Mouse (Mus musculus) adrenal gland, adult 2 months (tissue): ENCODE results near the gene Slamf8. TPM values are rescaled to one million over a fixed set of nuclear protein-coding genes. Genes with fewer than 3 reads are reported as not detected.
A peak's percentile ranks its signal among the peaks of the same experiment; 100 is the strongest.

ENCODE experiments used
- DNase-seq: peaks from one replicate; pipeline ENCODE4 v3.0.0; 2021
- long read RNA-seq: library from polyadenylated mRNA; stranded (forward); transcript quantifications from one replicate; pipeline ENCODE4 v2.0.0, GENCODE M21; 2021
- polyA plus RNA-seq: library from polyadenylated mRNA; depleted of rRNA; stranded (reverse); fragments of >200 nt; gene quantifications from 2 replicates; pipeline ENCODE4 v1.2.3, GENCODE M21; 2012; rRNA removed
- total RNA-seq, 2 experiments: library from RNA; stranded (reverse); gene quantifications; 2 replicates each; pipeline ENCODE4 v1.2.3; 2021

Gene Slamf8
- total RNA-seq (1 to 10 TPM in 1 of 2 experiments, under 1 TPM in 1; 0.49 to 1.1 TPM), polyA plus RNA-seq (0.98 and 1.1 TPM in 2 replicates)
- long read RNA-seq, partial matches to known transcripts, result 0 of 1 reads
- long read RNA-seq, other reads (novel, unspliced or antisense), result 0 of 1 reads

GRCm38 (mm10) chr1:172590385-172590784 is at the start of gene Slamf8:
Gene Slamf8, minus strand, starts transcription at chr1:172590568.
- peak; percentile 25 for DNase-seq

DNA sequence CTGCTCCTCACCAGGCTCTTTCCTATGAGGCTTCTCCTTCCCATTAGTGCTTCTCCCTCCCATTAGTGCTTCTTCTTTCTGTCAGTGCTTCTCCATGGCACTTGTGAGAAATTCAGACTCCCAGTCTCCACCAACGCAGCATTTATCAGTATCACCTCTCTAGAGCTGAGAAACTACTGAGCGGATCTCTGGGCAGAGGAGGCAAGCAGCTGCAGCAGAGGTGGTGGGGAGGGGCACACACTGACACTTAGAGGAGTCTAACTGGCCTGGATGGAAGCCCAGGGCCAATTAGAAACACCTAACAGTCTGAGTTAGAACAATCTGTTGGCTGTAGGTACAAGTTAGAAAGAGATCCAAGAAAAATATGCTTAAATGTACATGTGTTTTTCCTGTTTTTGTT is 48.4 kb upstream of the Slamf8 start:
- no peak for DNase-seq

- DNase-seq, result no peak
These were observed 47.4 kb upstream of the Slamf8 start for GRCm38 (mm10) chr1:172637801-172638200.

GRCm38 (mm10) chr1:172636266-172636665 is 45.9 kb upstream of the Slamf8 start:
- DNase-seq, result no peak

- no peak for DNase-seq
These were observed 44.9 kb upstream of the Slamf8 start for GRCm38 (mm10) chr1:172635258-172635657.

GRCm38 (mm10) chr1:172634136-172634535 is 43.8 kb upstream of the Slamf8 start:
- no peak for DNase-seq

- peak; percentile 98 for DNase-seq
These were observed 42.3 kb upstream of the Slamf8 start, which contains the start of gene Dusp23 for GRCm38 (mm10) chr1:172632451-172633326. Gene Dusp23, minus strand, starts transcription at chr1:172632962.

- no peak for DNase-seq
These were observed 41.4 kb upstream of the Slamf8 start for GRCm38 (mm10) chr1:172631721-172632120.

- DNase-seq, result no peak
These were observed 39.5 kb upstream of the Slamf8 start for GRCm38 (mm10) chr1:172629831-172630230.

DNA sequence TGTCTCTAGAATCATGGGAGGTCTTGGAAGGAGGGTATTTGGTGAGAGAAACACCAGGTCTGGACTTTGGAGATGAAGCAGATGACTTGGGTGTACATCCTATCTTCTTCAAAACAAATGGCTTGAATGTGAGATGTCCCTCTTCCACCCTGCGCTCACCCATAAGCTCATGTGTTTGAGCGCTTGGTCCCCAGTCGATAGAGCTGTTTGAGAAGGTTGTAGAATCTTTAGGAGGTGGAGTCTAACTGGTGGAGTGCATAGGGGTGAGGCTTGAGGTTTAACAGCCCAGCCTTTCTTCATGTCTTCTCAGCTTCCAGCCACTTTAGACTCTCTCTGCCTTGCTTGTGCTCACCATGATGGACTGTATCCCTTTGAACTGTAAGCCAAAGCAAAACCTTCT is 35.9 kb upstream of the Slamf8 start:
- DNase-seq, result no peak

- no peak for DNase-seq
These were observed 33.7 kb upstream of the Slamf8 start for GRCm38 (mm10) chr1:172624081-172624480.

DNA sequence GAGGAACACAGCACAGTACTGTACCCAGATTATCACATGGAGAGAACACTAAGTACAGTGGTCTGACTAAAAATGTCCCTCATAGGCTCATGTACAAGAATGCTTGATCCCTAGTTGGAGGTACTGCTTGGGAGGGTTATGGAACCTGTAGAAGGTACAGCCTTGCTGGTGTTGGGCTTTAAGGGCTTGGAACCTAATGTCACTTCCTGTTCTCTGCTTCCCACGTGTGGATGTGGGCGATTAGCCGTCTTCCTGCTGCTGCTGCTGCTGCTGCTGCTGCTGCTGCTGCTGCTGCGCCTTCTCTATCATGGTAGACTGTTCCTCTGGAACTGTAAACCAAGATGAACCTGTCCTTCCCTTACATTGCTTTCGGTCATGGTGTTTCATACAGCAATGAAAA is 33.2 kb upstream of the Slamf8 start:
- no peak for DNase-seq

GRCm38 (mm10) chr1:172619235-172619634 is 28.9 kb upstream of the Slamf8 start:
- DNase-seq, result peak; percentile 73

- DNase-seq, result no peak
These were observed 27.8 kb upstream of the Slamf8 start for GRCm38 (mm10) chr1:172618141-172618540.

DNA sequence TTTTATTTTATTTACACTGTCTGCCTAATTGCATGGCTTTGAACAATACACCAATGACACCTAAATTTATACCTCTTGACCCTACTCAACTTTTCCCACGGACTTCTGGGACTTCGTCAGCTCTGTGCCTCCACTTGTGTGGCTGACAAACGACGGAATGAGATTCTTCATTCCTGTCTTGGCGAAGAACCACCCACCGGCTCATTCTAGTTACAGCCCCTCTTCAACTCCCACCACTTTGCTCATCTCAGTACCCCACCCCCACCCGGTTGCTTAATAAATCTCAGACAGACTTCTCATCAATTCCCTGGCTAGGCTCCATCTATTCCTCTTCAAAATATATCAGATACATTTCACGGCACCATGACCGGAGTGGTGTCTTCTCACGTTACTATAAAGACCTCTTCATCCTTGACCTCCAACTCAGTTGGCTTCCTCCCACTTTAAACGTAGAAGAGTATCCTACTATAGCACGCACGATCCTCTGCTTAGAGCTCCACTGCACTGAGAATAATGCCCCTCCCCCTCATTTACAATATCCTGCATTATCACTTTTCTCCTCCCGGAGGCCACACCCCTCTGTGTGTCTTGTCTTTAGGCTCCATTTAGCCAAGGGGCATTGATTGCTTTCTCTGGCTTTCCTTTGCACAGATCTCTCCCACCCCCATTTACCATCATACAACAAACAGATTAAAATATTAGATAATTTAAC is 27.2 kb upstream of the Slamf8 start:
- no peak for DNase-seq

DNA sequence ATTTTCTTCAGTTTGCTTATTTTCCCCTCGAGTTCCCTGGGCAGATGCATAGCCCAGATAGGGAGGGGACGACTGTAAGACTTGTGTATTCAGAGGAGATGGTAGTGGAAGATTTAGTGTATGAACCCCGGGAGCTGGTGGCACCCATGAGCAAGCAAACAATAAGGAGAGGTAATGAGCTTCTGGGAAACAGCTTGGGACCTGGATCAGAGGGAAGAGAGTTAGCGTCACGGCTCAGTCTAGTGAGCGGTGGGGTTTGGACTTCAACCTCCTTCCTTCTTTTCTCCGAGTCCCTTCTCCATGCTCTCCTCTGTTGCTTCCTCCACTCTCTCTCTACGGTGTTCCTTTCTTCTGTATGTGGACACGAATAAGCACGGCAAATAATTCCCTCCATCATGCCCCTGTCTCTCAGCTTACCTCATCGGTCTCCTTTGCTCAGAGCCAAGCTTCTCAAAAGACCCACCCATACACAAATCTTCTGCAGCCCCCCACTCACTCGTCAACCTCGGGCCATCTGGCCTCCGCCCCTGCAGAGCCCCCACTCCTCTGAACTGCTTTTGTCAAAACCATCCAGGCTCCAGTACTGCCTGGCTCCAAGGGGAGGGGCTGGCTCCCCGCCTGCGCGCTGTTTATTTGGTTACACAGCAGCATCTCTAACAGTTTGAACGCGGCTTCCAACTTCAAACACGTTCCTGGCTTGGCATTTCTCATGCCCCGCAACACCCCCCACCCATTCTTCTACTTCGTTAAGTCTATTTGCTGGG is 26.4 kb upstream of the Slamf8 start:
- no peak for DNase-seq

GRCm38 (mm10) chr1:172615412-172615811 is 25.0 kb upstream of the Slamf8 start:
- DNase-seq, result no peak

DNA sequence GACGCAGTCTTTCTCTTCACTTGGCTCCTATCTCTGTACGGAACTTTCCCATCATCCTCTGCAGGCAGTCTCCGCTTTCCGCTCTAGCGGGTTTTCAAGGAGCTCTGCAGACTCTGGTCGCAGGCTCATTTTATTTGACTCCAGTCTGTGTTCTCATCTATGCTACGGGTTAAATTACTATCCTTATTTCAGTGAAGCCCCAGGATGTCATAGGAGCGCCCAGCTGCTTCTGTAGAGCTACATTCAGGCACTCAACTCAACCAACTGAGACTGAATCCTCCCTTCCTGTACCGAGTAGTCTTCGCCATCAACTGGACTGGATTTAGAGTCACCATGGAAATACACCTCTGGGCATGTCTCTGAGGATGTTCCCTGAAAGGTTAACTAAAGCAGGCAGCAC is 24.3 kb upstream of the Slamf8 start:
- DNase-seq, result no peak

- DNase-seq, result no peak
These were observed 22.4 kb upstream of the Slamf8 start for GRCm38 (mm10) chr1:172612745-172613144.

- no peak for DNase-seq
These were observed 20.9 kb upstream of the Slamf8 start for GRCm38 (mm10) chr1:172611304-172611703.

DNA sequence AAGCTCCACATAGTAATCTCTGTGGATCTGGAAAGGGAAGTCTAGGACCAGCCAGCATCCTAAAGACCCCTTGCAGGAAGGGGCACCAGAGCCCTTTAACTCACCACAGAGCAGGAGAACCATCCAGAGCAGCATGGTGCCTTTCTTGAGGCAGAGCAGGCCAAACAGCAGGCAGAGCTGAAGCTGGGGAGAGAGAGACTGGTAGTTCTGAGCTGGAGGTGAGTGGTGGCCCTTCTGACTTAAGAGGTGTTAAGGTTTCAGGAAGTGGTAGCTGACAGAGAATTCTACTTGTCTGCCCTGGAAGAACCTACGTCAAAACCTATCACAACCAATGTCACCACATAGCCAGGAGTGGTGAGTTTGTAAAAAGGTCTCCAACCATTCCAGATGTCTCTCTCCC is 12.0 kb upstream of the Slamf8 start, which contains the start of gene Fcrl6:
Fcrl6 (minus strand) TSS at position 226 of the 400 bp plus-strand sequence.
- no peak for DNase-seq

DNA sequence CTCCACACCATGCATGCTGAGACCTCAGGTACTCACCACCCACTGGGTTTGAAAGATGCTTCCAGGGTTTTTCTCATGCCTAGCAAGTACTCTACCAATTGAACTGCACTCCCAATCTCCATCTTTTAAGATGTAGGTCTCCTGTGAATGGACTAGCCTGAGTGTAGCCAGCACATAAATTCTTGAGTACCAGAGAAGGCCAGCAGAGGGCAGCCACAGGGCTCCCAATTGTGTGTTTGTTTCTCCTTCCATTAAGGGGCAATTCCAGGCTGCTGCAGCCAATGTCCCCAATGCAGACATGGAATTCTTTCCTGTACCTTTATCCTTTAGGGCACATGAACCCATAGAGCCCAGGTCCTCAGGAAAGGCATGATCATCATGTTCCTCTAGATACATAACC is 4.1 kb upstream of the Slamf8 start:
- DNase-seq, result peak; percentile 36
